Mouse (Mus musculus): ENCODE measurements around the gene Mtfp1. TPM values are rescaled to one million over a fixed set of nuclear protein-coding genes. Genes with fewer than 3 reads are reported as not detected.
"Not testable (repeated sequence)": the region's sequence is repeated elsewhere in the genome, so short reads cannot be mapped to it uniquely, and the experiment has no call there.

Mtfp1 gene
- polyA plus RNA-seq, 1 experiment: 0.78 TPM

DNA sequence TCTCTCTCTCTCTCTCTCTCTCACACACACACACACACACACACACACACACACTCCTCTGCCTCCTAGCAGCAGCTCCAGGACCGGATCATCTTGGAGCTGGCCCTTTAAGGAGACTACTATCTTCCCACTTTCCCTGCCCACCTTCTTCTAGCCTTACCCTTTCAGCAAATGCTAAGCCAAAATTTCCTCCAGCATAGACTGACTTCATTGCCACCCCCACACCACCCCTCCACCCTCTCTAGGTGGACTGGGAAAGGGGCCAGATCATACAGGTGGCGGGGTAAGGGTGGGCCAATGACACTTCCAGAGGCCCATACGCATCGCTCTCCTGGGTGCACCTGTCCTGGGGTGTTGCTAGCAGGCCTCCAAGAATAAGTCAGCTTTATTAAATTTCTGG lies 20.2 kb upstream of the Mtfp1 start:
- Histone ChIP-seq H3K27ac (ENCODE audit: insufficient read depth, low read depth, low read length) (no peak overlapping the region), H3K4me1 (ENCODE audit: control insufficient read depth, insufficient read depth, low read length) (no peaks in the 10 kb centered on the region), H3K4me3 (ENCODE audit: insufficient read depth, low read length) (no peak overlapping the region)
- TF ChIP-seq CTCF (IDR thresholded peaks at IDR 0.05; ENCODE audit: low read depth, low read length) (no peak), POLR2A (IDR thresholded peaks at IDR 0.05; ENCODE audit: borderline replicate concordance, low read depth, low read length) (no peak)

DNA sequence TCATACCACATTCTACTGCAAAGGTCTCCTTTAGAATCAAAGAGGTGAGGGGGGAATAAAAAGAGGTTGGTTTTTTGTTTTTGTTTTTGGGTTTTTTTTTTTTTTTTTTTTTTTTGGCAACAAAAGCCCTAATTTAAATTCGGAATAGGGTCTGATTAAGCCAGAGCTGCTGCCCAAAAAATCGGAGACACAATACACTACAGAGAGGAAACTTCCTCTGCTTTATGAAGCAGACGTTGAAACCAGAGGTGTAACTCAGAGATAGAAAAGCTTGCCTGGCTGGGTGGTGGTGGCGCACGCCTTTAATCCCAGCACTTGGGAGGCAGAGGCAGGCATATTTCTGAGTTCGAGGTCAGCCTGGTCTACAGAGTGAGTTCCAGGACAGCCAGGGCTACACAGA lies 19.3 kb upstream of the Mtfp1 start:
- not testable (repeated sequence) for H3K4me1 ChIP-seq (ENCODE audit: control insufficient read depth, insufficient read depth, low read length); H3K4me3 ChIP-seq (ENCODE audit: insufficient read depth, low read length); H3K27ac ChIP-seq (ENCODE audit: insufficient read depth, low read depth, low read length)

DNA sequence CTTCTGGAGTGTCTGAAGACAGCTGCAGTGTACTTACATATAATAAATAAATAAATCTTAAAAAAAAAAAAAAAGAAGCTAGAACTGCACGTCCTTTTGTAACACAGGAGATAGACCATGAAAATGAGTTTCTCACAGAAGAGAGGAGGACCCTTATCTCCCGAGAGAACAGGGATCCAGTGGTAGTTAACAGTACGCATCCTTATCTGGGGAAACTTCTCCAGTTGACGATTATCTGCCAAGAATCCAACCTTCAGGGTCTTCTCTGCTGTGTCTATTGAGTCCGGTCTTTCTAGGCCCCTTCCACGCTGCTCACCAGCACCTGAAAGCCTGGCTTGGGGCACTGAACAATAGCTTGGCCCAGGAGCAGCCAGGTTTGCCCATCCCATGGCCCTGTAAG lies 18.7 kb upstream of the Mtfp1 start:
- H3K27ac ChIP-seq (ENCODE audit: insufficient read depth, low read depth, low read length): no peak overlapping the region
- TF ChIP-seq POLR2A (IDR thresholded peaks at IDR 0.05; ENCODE audit: borderline replicate concordance, low read depth, low read length): no peak
- no peak for TF ChIP-seq CTCF (IDR thresholded peaks at IDR 0.05; ENCODE audit: low read depth, low read length)
- no peak overlapping the region for H3K4me3 ChIP-seq (ENCODE audit: insufficient read depth, low read length)

DNA sequence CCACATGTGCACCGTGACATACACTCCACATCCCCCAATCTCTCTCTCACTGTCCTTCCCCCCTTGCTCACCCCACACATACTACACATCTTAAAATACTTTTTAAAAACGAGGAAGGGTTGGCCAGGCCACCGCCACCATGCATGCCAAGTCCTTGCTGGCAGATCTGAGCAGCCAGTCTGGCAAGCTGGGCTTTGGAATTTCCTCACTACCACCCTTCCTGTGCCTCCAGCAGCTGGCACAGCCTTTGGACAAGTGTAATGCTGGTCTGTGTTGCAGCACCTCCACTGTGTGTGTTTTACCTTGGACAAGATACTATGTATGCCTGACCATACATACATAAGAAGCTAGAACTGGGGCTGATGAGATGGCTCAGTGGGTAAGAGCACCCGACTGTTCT lies 18.3 kb upstream of the Mtfp1 start:
- H3K27ac ChIP-seq (ENCODE audit: insufficient read depth, low read depth, low read length): no peak overlapping the region
- H3K4me3 ChIP-seq (ENCODE audit: insufficient read depth, low read length): no peak overlapping the region
- no peak for TF ChIP-seq POLR2A (IDR thresholded peaks at IDR 0.05; ENCODE audit: borderline replicate concordance, low read depth, low read length)
- no peak for TF ChIP-seq CTCF (IDR thresholded peaks at IDR 0.05; ENCODE audit: low read depth, low read length)
- no peaks in the 10 kb centered on the region for H3K4me1 ChIP-seq (ENCODE audit: control insufficient read depth, insufficient read depth, low read length)

More for the DNA sequence above, 18.7 kb upstream of the Mtfp1 start:
- H3K4me1 ChIP-seq (ENCODE audit: control insufficient read depth, insufficient read depth, low read length): no peaks in the 10 kb centered on the region

DNA sequence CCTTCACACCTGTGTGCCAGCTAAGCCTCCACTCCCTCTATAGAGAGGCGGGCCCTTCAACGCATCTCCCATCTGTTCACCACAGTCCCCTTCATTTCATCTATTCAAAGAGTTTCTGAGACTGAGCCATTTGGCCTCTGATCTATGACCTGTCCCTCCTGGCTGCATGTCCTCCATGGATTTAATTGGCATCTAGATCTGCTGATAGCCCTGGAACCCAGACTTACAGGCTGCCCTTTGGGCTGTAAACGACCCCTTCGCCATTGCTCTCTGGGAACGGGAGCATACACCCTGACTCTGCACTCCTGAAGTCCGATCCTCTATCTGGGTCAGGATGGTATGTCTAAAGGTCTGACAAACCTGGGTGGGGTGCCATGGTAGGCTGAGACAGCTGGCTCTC lies 17.6 kb upstream of the Mtfp1 start:
- H3K4me3 ChIP-seq (ENCODE audit: insufficient read depth, low read length): no peak overlapping the region
- no peak overlapping the region for H3K27ac ChIP-seq (ENCODE audit: insufficient read depth, low read depth, low read length)
- no peak for TF ChIP-seq POLR2A (IDR thresholded peaks at IDR 0.05; ENCODE audit: borderline replicate concordance, low read depth, low read length)
- TF ChIP-seq CTCF (IDR thresholded peaks at IDR 0.05; ENCODE audit: low read depth, low read length): no peak
- no peaks in the 10 kb centered on the region for H3K4me1 ChIP-seq (ENCODE audit: control insufficient read depth, insufficient read depth, low read length)

DNA sequence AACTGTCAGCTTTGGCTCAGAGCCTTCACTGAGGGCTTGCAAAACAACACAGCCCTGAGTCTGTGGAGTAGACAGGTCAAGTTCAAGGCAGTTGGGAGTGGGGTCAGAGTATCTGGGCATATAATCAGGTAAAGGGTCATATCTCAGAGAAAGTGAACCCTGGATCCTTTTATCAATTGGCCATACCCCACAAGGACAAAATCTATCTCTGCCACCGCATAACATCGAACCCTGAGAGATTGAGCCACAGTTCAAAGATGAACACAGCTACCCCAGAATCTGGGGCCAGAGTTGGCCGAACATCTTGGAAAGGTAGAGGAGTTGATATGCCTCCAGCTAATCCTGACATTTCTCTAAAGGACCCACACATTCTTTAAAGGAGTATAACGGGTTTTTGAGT lies 16.8 kb upstream of the Mtfp1 start:
- TF ChIP-seq CTCF (IDR thresholded peaks at IDR 0.05; ENCODE audit: low read depth, low read length): no peak
- TF ChIP-seq POLR2A (IDR thresholded peaks at IDR 0.05; ENCODE audit: borderline replicate concordance, low read depth, low read length): no peak
- Histone ChIP-seq H3K27ac (ENCODE audit: insufficient read depth, low read depth, low read length) (no peak overlapping the region), H3K4me3 (ENCODE audit: insufficient read depth, low read length) (no peak overlapping the region), H3K4me1 (ENCODE audit: control insufficient read depth, insufficient read depth, low read length) (no peaks in the 10 kb centered on the region)

DNA sequence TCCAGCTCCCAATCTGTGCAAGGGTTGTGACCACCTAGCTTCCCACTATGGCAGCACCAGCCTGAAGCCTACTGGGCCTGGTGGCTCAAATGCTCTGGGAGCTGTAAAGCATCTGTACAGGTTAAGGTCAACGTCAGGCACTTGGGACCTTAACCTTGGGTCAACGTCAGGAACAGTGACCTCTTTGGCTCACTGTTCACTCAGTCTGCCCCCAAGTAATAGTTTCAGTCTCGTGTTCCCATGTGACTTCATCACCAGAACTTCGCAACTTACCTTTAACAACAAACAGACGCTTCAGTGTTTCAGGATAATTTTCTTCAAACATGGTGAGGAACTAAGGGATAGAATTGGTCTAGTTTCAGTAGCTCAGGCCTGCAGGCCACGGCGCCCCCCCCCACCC lies 13.4 kb upstream of the Mtfp1 start:
- TF ChIP-seq CTCF (IDR thresholded peaks at IDR 0.05; ENCODE audit: low read depth, low read length): no peak
- TF ChIP-seq POLR2A (IDR thresholded peaks at IDR 0.05; ENCODE audit: borderline replicate concordance, low read depth, low read length): no peak
- H3K4me3 ChIP-seq (ENCODE audit: insufficient read depth, low read length): no peak overlapping the region
- no peaks in the 10 kb centered on the region; the same call in 1 of the 2 replicates for H3K4me1 ChIP-seq (ENCODE audit: control insufficient read depth, insufficient read depth, low read length)
- H3K27ac ChIP-seq (ENCODE audit: insufficient read depth, low read depth, low read length): no peak overlapping the region

DNA sequence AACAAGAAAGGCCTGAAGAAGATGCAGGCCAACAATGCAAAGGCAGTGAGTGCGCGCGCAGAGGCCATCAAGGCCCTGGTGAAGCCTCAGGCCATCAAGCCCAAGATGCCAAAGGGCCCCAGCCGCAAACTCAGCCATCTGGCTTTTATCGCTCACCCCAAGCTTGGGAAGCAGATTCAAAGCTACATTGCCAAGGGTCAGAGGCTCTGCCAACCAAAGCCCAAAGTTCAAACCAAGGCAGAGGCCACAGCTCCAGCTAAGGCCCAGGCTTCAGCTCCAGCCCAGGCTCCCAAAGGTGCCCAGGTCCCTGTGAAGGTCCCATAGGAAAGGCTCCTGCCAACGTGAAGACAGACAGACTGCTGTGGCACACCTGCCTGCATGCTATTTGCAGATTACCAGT lies 12.7 kb upstream of the Mtfp1 start:
- H3K4me1 ChIP-seq (ENCODE audit: control insufficient read depth, insufficient read depth, low read length); H3K4me3 ChIP-seq (ENCODE audit: insufficient read depth, low read length); H3K27ac ChIP-seq (ENCODE audit: insufficient read depth, low read depth, low read length): not testable (repeated sequence)

DNA sequence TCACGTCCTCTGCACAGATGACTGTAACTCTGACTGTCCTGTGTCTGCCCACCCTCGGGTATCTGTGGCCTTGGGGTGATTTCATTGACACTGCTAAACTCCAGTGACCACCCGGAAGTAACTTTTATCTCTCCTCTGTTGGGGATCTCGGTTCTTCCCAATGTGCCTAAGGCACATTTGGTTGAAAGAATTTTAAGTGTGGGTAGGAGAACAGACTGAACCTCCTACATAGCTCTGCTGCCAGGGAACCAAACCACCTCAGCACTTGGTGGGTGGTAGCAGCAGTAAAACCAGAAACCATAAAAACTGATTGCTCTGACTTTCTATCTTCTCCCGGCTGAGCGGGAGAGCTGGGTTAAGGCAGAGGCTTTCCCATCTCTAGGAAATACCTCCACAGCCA lies 10.2 kb upstream of the Mtfp1 start:
- Histone ChIP-seq H3K4me1 (ENCODE audit: control insufficient read depth, insufficient read depth, low read length) (no peaks in the 10 kb centered on the region; the same call in 1 of the 2 replicates), H3K4me3 (ENCODE audit: insufficient read depth, low read length) (no peak overlapping the region), H3K27ac (ENCODE audit: insufficient read depth, low read depth, low read length) (no peak overlapping the region)
- TF ChIP-seq POLR2A (IDR thresholded peaks at IDR 0.05; ENCODE audit: borderline replicate concordance, low read depth, low read length) (no peak), CTCF (IDR thresholded peaks at IDR 0.05; ENCODE audit: low read depth, low read length) (no peak)

DNA sequence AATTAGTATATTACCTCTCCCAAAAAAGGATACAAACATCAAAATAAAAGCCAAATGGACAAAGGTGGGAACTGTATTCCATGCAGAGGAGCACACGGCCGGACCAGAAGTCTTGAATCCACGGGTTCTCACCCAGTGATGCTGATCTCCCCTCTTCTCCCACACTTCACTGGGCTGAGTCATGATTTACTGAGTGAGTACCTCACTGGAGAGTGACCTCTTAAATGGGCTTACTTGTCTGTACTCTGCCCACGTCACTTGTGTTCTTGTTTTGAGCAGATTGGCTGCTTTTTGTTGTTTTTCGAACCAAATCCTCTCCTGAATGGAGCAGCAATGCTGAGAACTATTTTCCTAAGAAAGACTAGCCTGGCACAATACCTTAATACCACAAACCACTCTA lies 9.7 kb upstream of the Mtfp1 start:
- Histone ChIP-seq H3K27ac (ENCODE audit: insufficient read depth, low read depth, low read length) (no peak overlapping the region), H3K4me3 (ENCODE audit: insufficient read depth, low read length) (no peak overlapping the region), H3K4me1 (ENCODE audit: control insufficient read depth, insufficient read depth, low read length) (no peaks in the 10 kb centered on the region; the same call in 1 of the 2 replicates)
- TF ChIP-seq CTCF (IDR thresholded peaks at IDR 0.05; ENCODE audit: low read depth, low read length): no peak
- no peak for TF ChIP-seq POLR2A (IDR thresholded peaks at IDR 0.05; ENCODE audit: borderline replicate concordance, low read depth, low read length)

DNA sequence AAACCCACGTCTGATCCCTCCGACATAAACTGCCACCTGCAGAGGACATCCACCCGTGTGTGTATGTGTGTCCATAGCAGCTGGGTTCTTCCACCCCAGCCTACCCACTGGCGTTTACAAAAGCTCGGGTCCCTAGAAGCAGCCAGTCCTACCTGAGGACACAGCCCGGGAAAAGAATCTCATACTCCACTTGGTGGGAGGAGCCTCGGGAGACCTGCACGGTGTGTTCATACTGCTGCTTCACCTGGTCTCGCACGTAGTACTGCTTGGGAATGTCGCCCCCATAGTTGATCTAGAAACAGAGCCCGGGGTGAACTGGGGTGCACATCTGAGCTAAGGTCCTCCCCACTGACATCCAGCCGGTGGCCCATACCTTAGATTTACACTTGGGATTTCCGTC lies 8.3 kb upstream of the Mtfp1 start:
- Histone ChIP-seq H3K4me3 (ENCODE audit: insufficient read depth, low read length) (no peak overlapping the region), H3K27ac (ENCODE audit: insufficient read depth, low read depth, low read length) (no peak overlapping the region), H3K4me1 (ENCODE audit: control insufficient read depth, insufficient read depth, low read length) (no peaks in the 10 kb centered on the region; the same call in 1 of the 2 replicates)
- TF ChIP-seq CTCF (IDR thresholded peaks at IDR 0.05; ENCODE audit: low read depth, low read length): no peak
- TF ChIP-seq POLR2A (IDR thresholded peaks at IDR 0.05; ENCODE audit: borderline replicate concordance, low read depth, low read length): no peak
